Mouse (Mus musculus) R1 (cell line): ENCODE data around the gene Rprd2.

ENCODE experiments used
- DNase-seq: peaks from one replicate; pipeline ENCODE4 v3.0.0-alpha.2; 2018; ENCODE audit warnings: low read depth, low spot score

Gene Rprd2

GRCm38 (mm10) chr3:95739353-95740104 is 79.1 kb downstream of the Rprd2 start, which contains the start of gene Ecm1:
Ecm1 (minus strand) TSS chr3:95739569.
- DNase-seq, result peak; percentile 78

DNA sequence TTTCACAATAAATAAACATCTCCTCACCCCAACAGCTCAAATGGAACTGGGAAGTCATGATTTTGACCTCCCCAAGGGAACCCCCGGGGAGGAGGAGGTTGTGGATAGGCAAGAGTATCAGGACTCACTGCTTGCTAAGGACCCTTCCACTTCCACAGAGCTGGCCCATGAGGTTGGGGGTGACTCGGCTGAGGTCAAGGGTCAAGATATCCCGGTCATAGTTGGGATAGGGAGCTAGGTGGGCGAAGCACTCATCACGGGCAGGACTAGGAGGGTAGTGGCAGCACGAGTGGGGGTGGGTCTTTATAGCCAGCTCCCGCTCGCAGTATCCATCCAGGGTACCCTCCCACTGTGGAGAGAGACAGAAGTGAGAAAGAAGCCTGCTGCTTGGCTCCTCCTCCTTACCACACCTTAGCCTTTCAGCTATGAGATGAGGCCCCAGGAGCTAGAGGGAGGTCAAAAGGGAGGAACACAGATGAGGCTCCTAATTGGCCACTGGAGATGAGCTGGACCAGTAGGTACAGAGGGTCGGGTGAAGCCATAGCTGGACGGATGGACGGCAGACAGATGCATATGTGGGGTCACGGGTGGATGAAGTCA is 83.5 kb downstream of the Rprd2 start:
- peak; percentile 80 for DNase-seq

DNA sequence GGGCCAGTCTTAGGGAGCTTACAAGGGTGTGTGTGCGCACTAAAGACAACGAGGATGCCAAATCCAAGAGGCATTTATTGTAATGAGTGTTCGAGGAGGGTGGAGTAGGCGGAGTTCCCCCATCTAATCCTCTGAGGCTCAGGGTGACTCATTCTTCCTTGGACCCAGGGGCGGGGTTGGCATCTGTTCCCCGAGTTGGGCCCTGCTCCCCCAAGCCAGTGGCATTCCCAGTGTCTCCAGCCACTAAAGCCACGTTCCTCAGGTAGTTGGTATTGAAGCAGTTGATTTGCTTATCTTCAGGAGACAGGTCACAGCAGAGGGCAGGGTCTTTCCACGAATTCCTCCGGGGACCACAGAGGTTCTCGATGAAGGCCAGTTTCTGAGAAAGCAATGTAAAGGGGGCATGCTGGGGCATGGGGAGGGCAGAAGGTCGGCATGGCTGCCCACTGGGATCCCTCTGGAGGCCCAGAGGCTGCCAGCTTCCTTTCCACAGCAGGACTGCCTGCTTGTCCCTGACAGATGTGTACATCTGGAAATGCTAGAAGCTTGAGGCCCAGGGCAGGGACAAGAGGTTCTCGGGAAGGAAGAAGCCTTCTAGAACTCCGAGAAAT is 84.5 kb downstream of the Rprd2 start:
- peak; percentile 53 for DNase-seq

DNA sequence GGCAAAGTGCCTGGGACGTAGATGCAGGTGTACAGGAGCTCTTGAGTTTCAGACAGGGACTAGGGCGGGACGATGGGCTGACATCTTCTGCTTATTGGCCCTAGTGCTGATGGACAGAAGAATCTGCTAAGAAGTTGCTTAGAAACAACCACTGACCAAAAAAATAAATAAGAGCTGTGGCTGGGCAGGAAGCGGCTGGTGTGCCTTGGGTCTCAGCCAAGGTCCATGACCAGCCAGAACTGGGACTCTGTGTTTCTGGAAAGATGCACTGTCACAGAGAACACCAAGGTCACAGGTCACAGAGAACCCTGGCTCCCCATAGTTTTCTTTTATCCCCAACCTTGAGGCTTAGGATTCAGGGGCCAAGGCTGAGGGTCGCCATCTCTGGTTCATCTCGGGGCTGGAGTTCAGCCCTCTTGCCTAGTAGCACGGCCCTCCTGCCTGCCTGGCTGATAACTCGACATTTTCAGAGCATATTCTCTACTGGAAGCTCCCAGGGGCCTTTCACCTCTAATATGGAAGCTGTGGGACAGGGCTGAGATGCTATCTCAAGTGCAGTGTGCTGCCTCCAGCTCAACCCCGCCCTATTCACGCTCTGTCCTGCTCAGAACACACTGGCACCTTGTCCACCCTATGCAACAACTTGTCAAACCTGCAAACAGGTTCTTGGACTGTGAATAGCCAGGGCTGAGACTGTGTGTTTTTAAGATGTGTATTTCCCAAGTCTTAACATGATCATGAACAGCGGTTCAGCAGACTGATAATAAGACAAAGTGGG is 85.7 kb downstream of the Rprd2 start:
- peak; percentile 20 for DNase-seq

DNA sequence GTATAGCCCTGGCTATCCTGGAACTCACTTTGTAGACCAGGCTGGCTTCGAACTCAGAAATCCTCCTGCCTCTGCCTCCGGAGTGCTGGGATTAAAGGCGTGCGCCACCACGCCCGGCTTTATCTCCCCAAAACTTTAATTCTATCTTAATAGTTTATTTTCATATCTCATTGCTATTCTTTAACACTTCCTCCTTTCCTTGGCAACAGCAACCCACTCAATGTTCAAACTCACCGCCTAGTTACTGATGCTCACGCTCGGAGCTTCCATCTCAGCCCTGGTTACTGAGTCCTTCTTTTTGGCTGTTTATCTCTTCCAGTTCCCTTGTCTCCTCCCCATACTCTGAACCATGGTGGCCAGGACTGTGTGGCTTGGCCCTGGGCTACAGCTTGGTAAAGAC is 86.4 kb downstream of the Rprd2 start:
- no peak for DNase-seq

DNA sequence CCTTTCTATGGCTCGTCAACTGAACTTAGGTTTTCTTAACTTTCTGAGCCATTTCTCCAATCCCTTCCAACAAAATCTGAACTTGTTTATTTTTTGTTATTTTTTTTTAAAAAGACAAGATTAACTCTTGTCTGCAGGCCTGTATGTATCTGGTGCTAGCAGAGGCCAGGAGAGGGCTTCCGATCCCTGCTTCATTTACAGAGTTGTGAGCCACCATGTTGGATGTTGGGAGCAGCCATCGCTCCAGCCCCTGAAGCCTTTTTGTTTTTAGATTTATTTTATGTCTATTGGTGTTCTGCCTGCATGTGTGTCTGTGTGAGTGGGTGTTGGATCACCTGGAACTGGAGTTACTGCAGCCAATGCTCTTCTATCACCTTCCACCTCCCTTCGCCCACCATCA is 86.9 kb downstream of the Rprd2 start:
- no peak for DNase-seq

DNA sequence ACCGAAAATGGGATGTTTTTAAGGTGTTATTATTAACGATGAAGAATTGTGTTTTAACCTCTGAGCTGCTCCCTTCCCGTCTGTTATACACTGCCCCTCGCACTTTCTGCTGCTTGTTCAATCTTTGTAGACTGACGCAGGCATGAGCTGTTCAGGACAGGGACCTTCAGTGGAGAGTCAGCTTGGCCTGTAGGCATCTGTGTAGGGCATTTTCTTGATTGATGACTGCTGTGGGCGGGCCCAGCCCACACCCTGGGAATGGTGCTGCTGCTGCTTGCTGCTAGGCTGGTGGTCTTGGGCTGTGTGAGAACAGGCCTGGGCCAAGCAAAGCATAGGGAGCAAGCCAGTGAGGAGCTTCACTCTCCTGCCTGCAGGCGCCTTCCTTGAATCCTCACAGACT is 88.2 kb downstream of the Rprd2 start:
- DNase-seq, result no peak

GRCm38 (mm10) chr3:95728906-95729305 is 89.8 kb downstream of the Rprd2 start:
- no peak for DNase-seq

DNA sequence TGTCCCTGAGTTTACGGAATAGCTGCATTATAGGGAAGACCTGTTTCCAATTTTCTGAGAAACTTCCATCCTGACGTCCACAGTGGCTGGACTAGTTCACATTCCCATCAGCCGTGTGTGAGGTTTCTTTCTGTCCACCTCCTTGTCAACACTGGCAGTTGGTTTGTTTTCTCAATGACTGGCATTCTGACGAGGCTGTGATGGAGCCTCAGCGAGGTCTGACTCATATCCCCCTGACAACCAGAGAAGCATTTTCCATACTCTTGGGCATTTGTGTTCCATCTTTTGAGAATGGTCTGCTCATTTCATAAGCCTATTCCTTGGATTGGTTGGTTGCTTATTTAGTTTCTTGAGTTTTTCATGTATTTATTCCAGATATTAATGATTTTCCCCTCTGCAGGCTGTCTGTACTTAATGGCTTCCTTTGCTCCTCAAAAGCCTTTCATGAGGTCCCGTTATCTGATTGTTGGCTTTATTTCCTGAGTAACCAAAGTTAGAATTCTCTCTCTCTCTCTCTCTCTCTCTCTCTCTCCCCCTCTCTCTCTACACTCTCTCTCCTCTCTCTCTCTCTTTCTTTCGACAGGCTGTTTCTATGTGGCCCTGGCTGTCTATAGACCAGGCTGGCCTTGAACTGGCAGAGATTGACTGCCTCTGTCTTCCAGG is 91.8 kb downstream of the Rprd2 start:
- DNase-seq, result no peak

GRCm38 (mm10) chr3:95725863-95726262 is 92.8 kb downstream of the Rprd2 start:
- DNase-seq, result no peak

DNA sequence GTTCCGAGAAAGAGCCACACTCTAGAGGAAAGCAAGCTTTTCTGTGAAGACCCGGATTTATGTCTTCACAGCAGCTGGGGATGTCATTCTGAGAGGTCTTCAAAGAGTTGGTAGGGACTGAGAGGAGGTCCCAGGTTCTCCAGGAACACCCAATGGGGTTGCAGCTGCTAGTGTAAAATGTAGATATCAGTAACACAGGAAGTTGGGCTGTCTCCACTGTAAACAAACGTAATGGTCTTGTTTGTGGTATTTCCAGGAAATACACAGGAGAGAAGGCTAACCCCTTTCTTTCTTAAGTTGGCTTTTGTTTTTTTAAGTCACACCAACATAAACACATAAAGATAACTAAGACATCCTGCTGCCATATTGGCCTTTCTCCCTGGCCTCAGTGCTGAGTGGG is 96.3 kb downstream of the Rprd2 start:
- no peak for DNase-seq

DNA sequence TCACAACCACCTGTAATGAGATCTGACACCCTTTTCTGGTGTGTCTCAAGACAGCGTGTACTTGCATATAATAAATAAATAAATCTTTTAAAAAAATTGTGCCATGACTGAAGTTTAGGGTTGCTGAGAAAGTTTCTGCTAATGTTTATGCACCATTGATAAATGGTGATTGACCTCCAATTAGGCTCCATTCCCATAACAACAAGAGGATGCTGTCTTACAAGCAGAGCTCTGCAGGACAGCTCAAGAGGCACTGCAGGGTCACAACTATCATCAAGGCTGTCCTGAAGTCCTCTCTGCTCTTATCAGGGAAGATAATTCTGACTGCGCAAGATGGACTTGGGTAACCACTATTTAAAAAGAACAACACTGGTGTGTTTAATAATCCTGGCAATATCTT is 100.5 kb downstream of the Rprd2 start:
- DNase-seq, result no peak

- no peak for DNase-seq
Observed at GRCm38 (mm10) chr3:95716075-95716474, 102.6 kb downstream of the Rprd2 start.
